9 mouse cellular contexts compared by ENCODE assay signal in genomic region chr9:63919001-63919555, GRCm38 (mm10).
DNase-seq lines count a peak whose midpoint lies in the region; ATAC-seq and TF ChIP-seq lines count a peak whose summit lies in the region.
"Had no signal": no experiment of that assay in that cellular context is flagged by ENCODE, and none has a peak within 500 bp of the region (broad histone marks: within the 10 kb centered on the region; RNA-seq: fewer than 3 reads in every experiment).

No protein-coding gene starts in this region.

- no peaks in the 10 kb centered on the region for H3K27me3 ChIP-seq in liver, postnatal 0 days (ENCODE audit: insufficient read depth, low read length)

- intact Hi-C loops in heart, postnatal 25 days (cut with DNase I) = loop anchor here (5.0 kb wide), 1 partner anchor 38 kb away; no protein-coding TSS in a partner anchor

- H3K4me2 ChIP-seq in liver, postnatal 0 days (ENCODE audit: low read depth, low read length) = no peak overlapping the region

- H3K9me3 ChIP-seq in liver, postnatal 0 days (ENCODE audit: low read length) = no peaks in the 10 kb centered on the region

- no peak for TF ChIP-seq EP300 in liver, postnatal 0 days (IDR thresholded peaks at IDR 0.05; ENCODE audit: low read depth)

- peak; percentile 68; the same call in 1 of the 2 replicates for ATAC-seq in frontal cortex, adult (ENCODE audit: low TSS enrichment)
- peak; percentile 31 for ATAC-seq in liver, postnatal 0 days
- ATAC-seq: CD4-positive, CD25-positive, alpha-beta regulatory T cell, adult 4 months had no signal

- no peaks in the 10 kb centered on the region for H3K36me3 ChIP-seq in liver, postnatal 0 days (replicated peaks; ENCODE audit: insufficient read depth, low read length)

- DNase-seq in frontal cortex, postnatal 25 days (ENCODE audit: low spot score in 2 of 2) = no peak
- peak; percentile 41 for DNase-seq in lung, postnatal 10 days
- no peak for DNase-seq in lung, postnatal 36 days
- peak; percentile 33 for DNase-seq in heart, postnatal 25 days (ENCODE audit: low spot score)
- no peak for DNase-seq in liver, postnatal 0 days
- no peak for DNase-seq in spleen, adult 12 weeks (ENCODE audit: low spot score)
- DNase-seq in adrenal gland, adult 18-20 months (ENCODE audit: low spot score in 2 of 2) = no peak

- TF ChIP-seq CTCF in liver, postnatal 0 days (IDR thresholded peaks at IDR 0.05; ENCODE audit: low read depth) = no peak

- WGBS in liver, postnatal 0 days (ENCODE audit: insufficient replicate concordance) = 57% methylated on average over 18 of the region's 18 CpGs

- 0 out of 2 replicates have a peak, but pooled peaks cover 2% of the 10 kb centered on the region for H3K4me1 ChIP-seq in liver, postnatal 0 days (ENCODE audit: insufficient read depth)

- no peak overlapping the region for H3K27ac ChIP-seq in liver, postnatal 0 days (ENCODE audit: low read depth)

- H3K4me3 ChIP-seq in liver, postnatal 0 days (ENCODE audit: low read depth, low read length) = no peak overlapping the region

- H3K9ac ChIP-seq in liver, postnatal 0 days (replicated peaks) = no peak overlapping the region

Comparison
In these comparisons a context has a peak if more than half of its experiments do, and no peak if none do; other contexts are left out.
1. DNase-seq: peak in lung, postnatal 10 days (single experiment) and heart, postnatal 25 days (single experiment); none in frontal cortex, postnatal 25 days (0 of 2), lung, postnatal 36 days (single experiment), liver, postnatal 0 days (single experiment), spleen, adult 12 weeks (single experiment) and adrenal gland, adult 18-20 months (0 of 2).